Mouse (Mus musculus): ENCODE data around the gene Adam8. TPM values are rescaled to one million over a fixed set of nuclear protein-coding genes. Genes with fewer than 3 reads are reported as not detected.
A peak's percentile ranks its signal among the peaks of the same experiment; 100 is the strongest.

Gene Adam8
- polyA plus RNA-seq, 1 experiment from 2014 or later: 5.3 TPM

GRCm38 (mm10) chr7:139937810-139938209 is 54.6 kb downstream of the Adam8 start:
- Histone ChIP-seq H3K4me3 (no peak overlapping the region), H3K27me3 (peaks cover 44% of the 10 kb centered on the region), H3K27ac (no peak overlapping the region), H3K4me1 (replicated peaks) (no peaks in the 10 kb centered on the region), H3K36me3 (peaks cover 22% of the 10 kb centered on the region), H3K9ac (no peak overlapping the region), H3K4me2 (no peak overlapping the region), H3K9me3 (no peaks in the 10 kb centered on the region)
- WGBS: 71% methylated on average over 5 of the region's 5 CpGs
- no peak for ATAC-seq (ENCODE audit: low FRiP score)

GRCm38 (mm10) chr7:139937138-139937537 is 55.2 kb downstream of the Adam8 start:
- Histone ChIP-seq H3K36me3 (peaks cover 29% of the 10 kb centered on the region), H3K4me2 (no peak overlapping the region), H3K4me3 (no peak overlapping the region), H3K27me3 (peaks cover 44% of the 10 kb centered on the region), H3K9ac (no peak overlapping the region), H3K9me3 (no peaks in the 10 kb centered on the region), H3K27ac (no peak overlapping the region), H3K4me1 (replicated peaks) (no peaks in the 10 kb centered on the region)
- ATAC-seq (ENCODE audit: low FRiP score): no peak
- whole genome bisulfite sequencing: 89% methylated on average over 3 of the region's 3 CpGs

GRCm38 (mm10) chr7:139936705-139937104 is 55.7 kb downstream of the Adam8 start:
- no peaks in the 10 kb centered on the region for H3K9me3 ChIP-seq
- H3K9ac ChIP-seq: no peak overlapping the region
- H3K4me3 ChIP-seq: no peak overlapping the region
- ATAC-seq (ENCODE audit: low FRiP score): no peak
- H3K4me2 ChIP-seq: no peak overlapping the region
- H3K4me1 ChIP-seq (replicated peaks): no peaks in the 10 kb centered on the region
- H3K36me3 ChIP-seq: peaks cover 33% of the 10 kb centered on the region
- no peak overlapping the region for H3K27ac ChIP-seq
- 92% methylated on average over 10 of the region's 10 CpGs for WGBS
- H3K27me3 ChIP-seq: peaks cover 44% of the 10 kb centered on the region

GRCm38 (mm10) chr7:139930732-139931131 is 61.6 kb downstream of the Adam8 start:
- peaks cover 61% of the 10 kb centered on the region for H3K36me3 ChIP-seq
- no peaks in the 10 kb centered on the region for H3K9me3 ChIP-seq
- no peak overlapping the region for H3K9ac ChIP-seq
- H3K4me1 ChIP-seq (replicated peaks): no peaks in the 10 kb centered on the region
- H3K27me3 ChIP-seq: peaks cover 30% of the 10 kb centered on the region
- 20% methylated on average over 11 of the region's 11 CpGs for WGBS
- H3K27ac ChIP-seq: no peak overlapping the region
- H3K4me2 ChIP-seq: no peak overlapping the region
- no peak overlapping the region for H3K4me3 ChIP-seq
- 0 out of 2 replicates have a peak, but pooled peaks have one; percentile 71 for ATAC-seq (ENCODE audit: low FRiP score)

MicroRNAs within 50 kb of the gene (microRNA counts, 519-probe panel; counts per million panel counts)
- 51.3 counts per million for microRNA mmu-miR-202-3p
- microRNA mmu-miR-202-5p: 2,060 counts per million, percentile 12 among the panel's probes with 10 or more counts

Small RNA genes lying within 50 kb of the gene (microRNA-seq; reads per million reads assigned to microRNA genes)
- gene Mir202: not detected
- gene Mir7062: 1.4 reads per million
- not detected for gene mmu-mir-7686

Other genes starting within 250 kb of the Adam8 start
- gene Adgra1, start 158.4 kb downstream of the Adam8 start, polyA plus RNA-seq (2015; fragmentation: Nextera tagmentation; extraction: Ambion mirVana): 27.5 and 33.0 TPM in 2 replicates
- gene Kndc1, start 97.9 kb downstream of the Adam8 start, polyA plus RNA-seq (2015; fragmentation: Nextera tagmentation; extraction: Ambion mirVana): 8.3 and 10.0 TPM in 2 replicates
- gene Utf1, start 48.8 kb downstream of the Adam8 start, polyA plus RNA-seq (2015; fragmentation: Nextera tagmentation; extraction: Ambion mirVana): not detected in 2 replicates
- 0.91 and 1.2 TPM in 2 replicates for gene 6430531B16Rik, start 13.8 kb downstream of the Adam8 start, polyA plus RNA-seq (2015; fragmentation: Nextera tagmentation; extraction: Ambion mirVana)
- gene Zfp511, start 43.8 kb upstream of the Adam8 start, polyA plus RNA-seq (2015; fragmentation: Nextera tagmentation; extraction: Ambion mirVana): 52.5 and 54.2 TPM in 2 replicates
- gene Tubgcp2, start 44.1 kb upstream of the Adam8 start, polyA plus RNA-seq (2015; fragmentation: Nextera tagmentation; extraction: Ambion mirVana): 55.8 and 60.9 TPM in 2 replicates
- gene Msx3, start 56.5 kb upstream of the Adam8 start, polyA plus RNA-seq (2015; fragmentation: Nextera tagmentation; extraction: Ambion mirVana): 16.5 and 28.5 TPM in 2 replicates
- 104 and 105 TPM in 2 replicates for gene Caly, start 90.0 kb upstream of the Adam8 start, polyA plus RNA-seq (2015; fragmentation: Nextera tagmentation; extraction: Ambion mirVana)
- not detected in 2 replicates for gene Prap1, start 100.8 kb upstream of the Adam8 start, polyA plus RNA-seq (2015; fragmentation: Nextera tagmentation; extraction: Ambion mirVana)
- gene Fuom, start 109.9 kb upstream of the Adam8 start, polyA plus RNA-seq (2015; fragmentation: Nextera tagmentation; extraction: Ambion mirVana): 27.9 and 30.4 TPM in 2 replicates
- gene Paox, start 123.2 kb upstream of the Adam8 start, polyA plus RNA-seq (2015; fragmentation: Nextera tagmentation; extraction: Ambion mirVana): 10.0 and 11.8 TPM in 2 replicates
- gene Echs1, start 123.9 kb upstream of the Adam8 start, polyA plus RNA-seq (2015; fragmentation: Nextera tagmentation; extraction: Ambion mirVana): 123 and 125 TPM in 2 replicates
- 28.3 and 30.6 TPM in 2 replicates for gene Mtg1, start 145.0 kb upstream of the Adam8 start, polyA plus RNA-seq (2015; fragmentation: Nextera tagmentation; extraction: Ambion mirVana)
- 10.8 and 11.0 TPM in 2 replicates for gene Sprn, start 162.3 kb upstream of the Adam8 start, polyA plus RNA-seq (2015; fragmentation: Nextera tagmentation; extraction: Ambion mirVana)
- not detected in 2 replicates for gene Olfr522, start 172.2 kb upstream of the Adam8 start, polyA plus RNA-seq (2015; fragmentation: Nextera tagmentation; extraction: Ambion mirVana)
- gene Olfr523, start 180.7 kb upstream of the Adam8 start, polyA plus RNA-seq (2015; fragmentation: Nextera tagmentation; extraction: Ambion mirVana): not detected in 2 replicates
- gene Olfr524, start 213.4 kb upstream of the Adam8 start, polyA plus RNA-seq (2015; fragmentation: Nextera tagmentation; extraction: Ambion mirVana): not detected in 2 replicates
- not detected in 2 replicates for gene Cd163l1, start 225.7 kb upstream of the Adam8 start, polyA plus RNA-seq (2015; fragmentation: Nextera tagmentation; extraction: Ambion mirVana)

Measured in hindbrain, embryonic 13.5 days (tissue).